Comparison of ENCODE assay signal across 10 mouse cellular contexts in the genomic region with DNA sequence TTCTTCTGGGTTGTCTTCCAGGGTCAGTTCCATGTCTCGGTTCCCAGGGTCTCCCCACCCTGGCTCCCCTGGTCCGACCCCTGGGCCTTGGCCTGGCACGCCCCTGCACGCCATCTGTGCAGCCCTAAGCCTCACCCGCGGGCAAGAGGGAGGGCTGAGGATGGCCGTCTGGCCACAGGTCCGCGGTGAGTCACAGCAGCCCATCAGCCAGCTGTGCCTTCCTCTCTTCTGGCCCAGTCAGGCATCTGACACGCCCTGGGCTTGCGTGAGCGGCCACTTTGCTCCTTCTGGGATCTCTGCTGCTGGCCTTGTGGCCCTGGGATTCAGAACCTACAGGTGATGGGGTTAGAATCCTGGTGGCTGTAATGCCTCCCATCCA. TPM values are rescaled to one million over a fixed set of nuclear protein-coding genes. Genes with fewer than 3 reads are reported as not detected.
A peak's percentile ranks its signal among the peaks of the same experiment; 100 is the strongest.
DNase-seq lines count a peak whose midpoint lies in the region; ATAC-seq and TF ChIP-seq lines count a peak whose summit lies in the region.
"Had no signal": no experiment of that assay in that cellular context is flagged by ENCODE, and none has a peak within 500 bp of the region (broad histone marks: within the 10 kb centered on the region; RNA-seq: fewer than 3 reads in every experiment).

No protein-coding gene starts in this region.

- 0 out of 2 replicates have a peak, but pooled peaks cover under 1% of the 10 kb centered on the region for H3K79me2 ChIP-seq in heart, adult 2 months (replicated peaks; ENCODE audit: control insufficient read depth, insufficient read depth, low read length)

- no peak overlapping the region; the same call in 1 of the 2 replicates for H3K4me3 ChIP-seq in heart, adult 2 months
- peak overlapping the region; percentile 68 for H3K4me3 ChIP-seq in cortical plate, adult 2 months (ENCODE audit: insufficient read depth, low read length)
- H3K4me3 ChIP-seq in heart, embryonic 16.5 days (ENCODE audit: low read length): no peak overlapping the region
- 0 out of 2 replicates have a peak overlapping the region, but pooled peaks have one; percentile 46 for H3K4me3 ChIP-seq in midbrain, embryonic 14.5 days (replicated peaks; ENCODE audit: low read depth, low read length)
- H3K4me3 ChIP-seq in liver, embryonic 11.5 days (ENCODE audit: low read depth, low read length): no peak overlapping the region

- peaks cover 2% of the 10 kb centered on the region; the same call in 1 of the 2 replicates for H3K4me1 ChIP-seq in heart, adult 2 months (ENCODE audit: control insufficient read depth, insufficient read depth, low read length)
- peaks cover 5% of the 10 kb centered on the region for H3K4me1 ChIP-seq in cortical plate, adult 2 months (ENCODE audit: control insufficient read depth, insufficient read depth, low read length)
- peaks cover 21% of the 10 kb centered on the region for H3K4me1 ChIP-seq in heart, embryonic 16.5 days (ENCODE audit: control insufficient read depth, insufficient read depth, low read length)
- peaks cover 26% of the 10 kb centered on the region for H3K4me1 ChIP-seq in midbrain, embryonic 14.5 days (ENCODE audit: control insufficient read depth, insufficient read depth, low read length)
- peaks cover 7% of the 10 kb centered on the region for H3K4me1 ChIP-seq in liver, embryonic 11.5 days (replicated peaks; ENCODE audit: control insufficient read depth, insufficient read depth, low read length)

- intact Hi-C loops in heart, adult 2 months (cut with DNase I): loop anchor here (1.0 to 5.0 kb wide), 4 partner anchors 23 to 259 kb away; no protein-coding TSS in a partner anchor
- intact Hi-C loops in left cerebral cortex, postnatal 4 days (cut with DNase I): loop anchor here (5.0 kb wide), 1 partner anchor 174 kb away; no protein-coding TSS in a partner anchor

- WGBS in heart, adult 2 months: 23% methylated on average over 12 of the region's 12 CpGs
- WGBS in heart, embryonic 16.5 days: 34% methylated on average over 12 of the region's 12 CpGs
- WGBS in midbrain, embryonic 14.5 days: 17% methylated on average over 12 of the region's 12 CpGs
- 30% methylated on average over 12 of the region's 12 CpGs for WGBS in liver, embryonic 11.5 days

- peak overlapping the region; percentile 4; the same call in 1 of the 2 replicates for H3K27ac ChIP-seq in heart, adult 2 months
- H3K27ac ChIP-seq in cortical plate, adult 2 months (ENCODE audit: insufficient read depth, low read length): peak overlapping the region; percentile 36; the same call in 1 of the 2 replicates
- no peak overlapping the region for H3K27ac ChIP-seq in heart, embryonic 16.5 days (ENCODE audit: low read length)
- no peak overlapping the region for H3K27ac ChIP-seq in midbrain, embryonic 14.5 days (replicated peaks; ENCODE audit: low read depth, low read length)
- H3K27ac ChIP-seq in liver, embryonic 11.5 days (ENCODE audit: low read depth, low read length): no peak overlapping the region

- DNase-seq in heart, adult 2 months: peak in 1 of 2 experiments; percentile 50
- no peak for DNase-seq in heart, adult 9 months (ENCODE audit: low spot score in 2 of 2)
- DNase-seq in midbrain, embryonic 14.5 days: no peak
- DNase-seq in natural killer cell, adult 2 months (ENCODE audit: low spot score in 2 of 2): no peak
- no peak for DNase-seq in left cerebral cortex, postnatal 4 days
- no peak for DNase-seq in liver, embryonic 11.5 days (ENCODE audit: low spot score)

- no peaks in the 10 kb centered on the region for H3K9me3 ChIP-seq in heart, embryonic 16.5 days (replicated peaks; ENCODE audit: control insufficient read depth, low read length)
- H3K9me3 ChIP-seq in midbrain, embryonic 14.5 days (ENCODE audit: control insufficient read depth, low read length): no peaks in the 10 kb centered on the region
- H3K9me3 ChIP-seq in liver, embryonic 11.5 days (ENCODE audit: control insufficient read depth, low read length): no peaks in the 10 kb centered on the region

- no peak for TF ChIP-seq POLR2A in heart, adult 2 months (IDR thresholded peaks at IDR 0.05; ENCODE audit: insufficient read depth, low read depth, low read length)
- TF ChIP-seq POLR2A in cortical plate, adult 2 months (IDR thresholded peaks at IDR 0.05; ENCODE audit: extremely low read depth, insufficient read depth, low read length): no peak

- H3K27me3 ChIP-seq in heart, adult 2 months (ENCODE audit: control insufficient read depth, insufficient read depth, low read length): no peaks in the 10 kb centered on the region
- H3K27me3 ChIP-seq in heart, embryonic 16.5 days (ENCODE audit: control insufficient read depth, insufficient read depth, low read length): peaks cover 28% of the 10 kb centered on the region
- peaks cover 91% of the 10 kb centered on the region for H3K27me3 ChIP-seq in midbrain, embryonic 14.5 days (ENCODE audit: control insufficient read depth, insufficient read depth, low read length)
- H3K27me3 ChIP-seq in liver, embryonic 11.5 days (replicated peaks; ENCODE audit: control insufficient read depth, insufficient read depth, low read length): peaks cover 93% of the 10 kb centered on the region

- no peak for ATAC-seq in heart, embryonic 16.5 days (replicated peaks; ENCODE audit: extremely low read depth, insufficient read depth, low FRiP score)
- no peak for ATAC-seq in midbrain, embryonic 14.5 days (ENCODE audit: low FRiP score, low TSS enrichment)
- no peak for ATAC-seq in liver, embryonic 11.5 days (replicated peaks; ENCODE audit: low FRiP score)

- TF ChIP-seq EP300 in heart, adult 2 months (IDR thresholded peaks at IDR 0.05; ENCODE audit: insufficient read depth, low read depth, low read length): no peak

- 0 out of 2 replicates have a peak overlapping the region, but pooled peaks have one; percentile 10 for H3K9ac ChIP-seq in heart, adult 2 months (ENCODE audit: low read depth, low read length)
- H3K9ac ChIP-seq in heart, embryonic 16.5 days (ENCODE audit: low read length): peak overlapping the region; percentile 38; the same call in 1 of the 2 replicates
- no peak overlapping the region for H3K9ac ChIP-seq in midbrain, embryonic 14.5 days (replicated peaks; ENCODE audit: low read length)
- H3K9ac ChIP-seq in liver, embryonic 11.5 days (ENCODE audit: low read depth, low read length): no peak overlapping the region

- no peaks in the 10 kb centered on the region for H3K36me3 ChIP-seq in heart, adult 2 months (ENCODE audit: control insufficient read depth, insufficient read depth, low read length)
- no peaks in the 10 kb centered on the region for H3K36me3 ChIP-seq in heart, embryonic 16.5 days (ENCODE audit: control insufficient read depth, insufficient read depth)
- H3K36me3 ChIP-seq in midbrain, embryonic 14.5 days (ENCODE audit: control insufficient read depth, insufficient read depth, low read length): no peaks in the 10 kb centered on the region
- H3K36me3 ChIP-seq in liver, embryonic 11.5 days (ENCODE audit: control insufficient read depth, insufficient read depth, low read length): no peaks in the 10 kb centered on the region

- TF ChIP-seq CTCF in heart, adult 2 months (IDR thresholded peaks at IDR 0.05): no peak
- TF ChIP-seq CTCF in cortical plate, adult 2 months (IDR thresholded peaks at IDR 0.05; ENCODE audit: extremely low read depth, insufficient read depth, low read length): no peak

- H3K4me2 ChIP-seq in heart, embryonic 16.5 days (ENCODE audit: low read depth, low read length): peak overlapping the region; percentile 24
- H3K4me2 ChIP-seq in midbrain, embryonic 14.5 days (ENCODE audit: low read length): peak overlapping the region; percentile 33
- no peak overlapping the region; the same call in 1 of the 2 replicates for H3K4me2 ChIP-seq in liver, embryonic 11.5 days

RNA-seq across cellular contexts. Expression of gene Wnt9a, which starts 1.4 kb away (rescaled TPM):
- 1 to 10 TPM; 4.3 to 4.6 TPM for total RNA-seq in heart, adult 2 months (2021)
- 4.6 and 7.2 TPM in 2 replicates for polyA plus RNA-seq in heart, adult 2 months (2012; rRNA removed)
- polyA plus RNA-seq in cortical plate, adult 2 months (2012; rRNA removed): 15.9 and 18.5 TPM in 2 replicates
- 2.7 and 2.9 TPM in 2 replicates for polyA plus RNA-seq in heart, embryonic 16.5 days (2015; fragmentation: Nextera tagmentation; extraction: Ambion mirVana)
- polyA plus RNA-seq in midbrain, embryonic 14.5 days (2014; fragmentation: Nextera tagmentation; extraction: Ambion mirVana): 1.6 and 1.7 TPM in 2 replicates
- total RNA-seq in left cerebral cortex, postnatal 4 days (2021): 1 to 10 TPM; 3.4 to 4.3 TPM
- polyA plus RNA-seq in liver, embryonic 11.5 days (2014; fragmentation: Nextera tagmentation; extraction: Ambion mirVana): 0.56 and 0.82 TPM in 2 replicates

RNA-seq across cellular contexts. Expression of gene Wnt3a, which starts 17.6 kb away (rescaled TPM):
- total RNA-seq in heart, adult 2 months (2021): not detected
- not detected in 2 replicates for polyA plus RNA-seq in heart, adult 2 months (2012; rRNA removed)
- 0.06 TPM in 1 of 2 replicates, not detected in the other for polyA plus RNA-seq in cortical plate, adult 2 months (2012; rRNA removed)
- polyA plus RNA-seq in heart, embryonic 16.5 days (2015; fragmentation: Nextera tagmentation; extraction: Ambion mirVana): not detected in 2 replicates
- polyA plus RNA-seq in midbrain, embryonic 14.5 days (2014; fragmentation: Nextera tagmentation; extraction: Ambion mirVana): 0.43 and 0.46 TPM in 2 replicates
- not detected for total RNA-seq in left cerebral cortex, postnatal 4 days (2021)
- not detected in 2 replicates for polyA plus RNA-seq in liver, embryonic 11.5 days (2014; fragmentation: Nextera tagmentation; extraction: Ambion mirVana)
- total RNA-seq: liver, adult 2 months had no signal
- polyA plus RNA-seq: liver, adult 2 months; small intestine, adult 2 months had no signal

Comparison
In these comparisons a context has a peak if more than half of its experiments do, and no peak if none do; other contexts are left out.
1. H3K27ac ChIP-seq: peak in heart, adult 2 months (single experiment) and cortical plate, adult 2 months (single experiment); none in heart, embryonic 16.5 days (single experiment), midbrain, embryonic 14.5 days (single experiment) and liver, embryonic 11.5 days (single experiment).
2. H3K4me3 ChIP-seq: peak in cortical plate, adult 2 months (single experiment) and midbrain, embryonic 14.5 days (single experiment); none in heart, adult 2 months (single experiment), heart, embryonic 16.5 days (single experiment) and liver, embryonic 11.5 days (single experiment).
3. H3K9ac ChIP-seq: peak in heart, adult 2 months (single experiment) and heart, embryonic 16.5 days (single experiment); none in midbrain, embryonic 14.5 days (single experiment) and liver, embryonic 11.5 days (single experiment).